Mouse (Mus musculus): ENCODE measurements at regions not wholly inside any gene's neighbourhood (a gene's known extent, or its start where the extent isn't known, plus 50 kb on each side); places are given as distances from the start of the nearest gene placed in this dataset.
A peak's percentile ranks its signal among the peaks of the same experiment; 100 is the strongest.

GRCm38 (mm10) chr19:44649206-44649605 is 86.6 kb downstream of the Hif1an start:
- no peak overlapping the region for H3K4me3 ChIP-seq (ENCODE audit: insufficient read depth, low read length)
- H3K27ac ChIP-seq (ENCODE audit: insufficient read depth, low read length), result no peak overlapping the region
- TF ChIP-seq CTCF (IDR thresholded peaks at IDR 0.05; ENCODE audit: extremely low read depth, insufficient read depth, low read length) (no peak), POLR2A (IDR thresholded peaks at IDR 0.05; ENCODE audit: extremely low read depth, insufficient read depth, low read length) (no peak)
- no peaks in the 10 kb centered on the region for H3K4me1 ChIP-seq (ENCODE audit: control insufficient read depth, insufficient read depth, low read length)

DNA sequence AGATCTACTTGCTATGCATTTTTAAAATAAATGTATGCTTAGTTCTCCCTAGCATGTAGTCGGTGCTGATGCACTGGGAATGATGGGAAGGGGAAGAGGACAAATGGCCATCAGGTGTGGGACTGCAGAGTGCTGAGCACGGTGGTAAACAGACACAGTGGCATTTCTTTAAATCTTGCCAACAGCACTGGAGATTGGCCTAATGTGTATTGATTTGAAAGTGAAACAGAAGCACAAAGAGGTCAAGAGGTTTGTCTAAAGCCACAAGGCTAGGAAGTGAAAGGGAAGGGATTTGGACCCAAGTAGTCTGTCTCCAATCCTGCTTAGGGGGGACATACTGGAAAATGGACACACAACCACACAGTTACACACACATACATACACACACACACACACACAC is 88.2 kb downstream of the Hif1an start:
- H3K4me3 ChIP-seq (ENCODE audit: insufficient read depth, low read length), result no peak overlapping the region
- TF ChIP-seq POLR2A (IDR thresholded peaks at IDR 0.05; ENCODE audit: extremely low read depth, insufficient read depth, low read length) (no peak), CTCF (IDR thresholded peaks at IDR 0.05; ENCODE audit: extremely low read depth, insufficient read depth, low read length) (no peak)
- no peak overlapping the region for H3K27ac ChIP-seq (ENCODE audit: insufficient read depth, low read length)
- no peaks in the 10 kb centered on the region for H3K4me1 ChIP-seq (ENCODE audit: control insufficient read depth, insufficient read depth, low read length)

DNA sequence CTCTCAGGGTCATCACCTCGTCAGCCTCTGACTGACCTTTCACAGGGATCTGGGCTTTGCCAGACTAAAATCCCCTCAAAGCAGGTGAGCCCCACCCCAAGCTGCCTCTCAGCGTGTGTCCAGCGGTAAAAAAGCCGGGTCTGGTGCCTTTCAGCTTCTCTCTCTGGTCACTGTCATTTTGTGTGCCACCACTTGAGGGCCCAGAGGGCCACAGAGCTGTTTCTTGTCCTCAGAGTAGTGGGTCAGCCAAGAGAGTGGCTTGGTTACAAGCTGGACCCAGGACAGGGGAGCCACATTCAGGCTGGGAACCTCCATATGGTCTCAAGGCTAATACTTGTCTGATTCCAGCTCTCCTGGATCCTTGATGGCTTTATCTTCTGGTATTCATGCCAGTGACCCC is 89.0 kb downstream of the Hif1an start:
- no peak overlapping the region for H3K27ac ChIP-seq (ENCODE audit: insufficient read depth, low read length)
- no peak for TF ChIP-seq CTCF (IDR thresholded peaks at IDR 0.05; ENCODE audit: extremely low read depth, insufficient read depth, low read length)
- TF ChIP-seq POLR2A (IDR thresholded peaks at IDR 0.05; ENCODE audit: extremely low read depth, insufficient read depth, low read length), result no peak
- no peak overlapping the region for H3K4me3 ChIP-seq (ENCODE audit: insufficient read depth, low read length)
- H3K4me1 ChIP-seq (ENCODE audit: control insufficient read depth, insufficient read depth, low read length), result no peaks in the 10 kb centered on the region

GRCm38 (mm10) chr19:44655719-44656118 is 93.1 kb downstream of the Hif1an start:
- H3K4me3 ChIP-seq (ENCODE audit: insufficient read depth, low read length), result no peak overlapping the region
- H3K27ac ChIP-seq (ENCODE audit: insufficient read depth, low read length), result no peak overlapping the region
- peak; percentile 47 for TF ChIP-seq CTCF (IDR thresholded peaks at IDR 0.05; ENCODE audit: extremely low read depth, insufficient read depth, low read length)
- no peak for TF ChIP-seq POLR2A (IDR thresholded peaks at IDR 0.05; ENCODE audit: extremely low read depth, insufficient read depth, low read length)
- H3K4me1 ChIP-seq (ENCODE audit: control insufficient read depth, insufficient read depth, low read length), result no peaks in the 10 kb centered on the region

GRCm38 (mm10) chr19:44659316-44659715 is 96.5 kb upstream of the Pax2 start:
- Histone ChIP-seq H3K4me3 (ENCODE audit: insufficient read depth, low read length) (no peak overlapping the region), H3K4me1 (ENCODE audit: control insufficient read depth, insufficient read depth, low read length) (no peaks in the 10 kb centered on the region), H3K27ac (ENCODE audit: insufficient read depth, low read length) (no peak overlapping the region)
- no peak for TF ChIP-seq POLR2A (IDR thresholded peaks at IDR 0.05; ENCODE audit: extremely low read depth, insufficient read depth, low read length)
- TF ChIP-seq CTCF (IDR thresholded peaks at IDR 0.05; ENCODE audit: extremely low read depth, insufficient read depth, low read length), result no peak

DNA sequence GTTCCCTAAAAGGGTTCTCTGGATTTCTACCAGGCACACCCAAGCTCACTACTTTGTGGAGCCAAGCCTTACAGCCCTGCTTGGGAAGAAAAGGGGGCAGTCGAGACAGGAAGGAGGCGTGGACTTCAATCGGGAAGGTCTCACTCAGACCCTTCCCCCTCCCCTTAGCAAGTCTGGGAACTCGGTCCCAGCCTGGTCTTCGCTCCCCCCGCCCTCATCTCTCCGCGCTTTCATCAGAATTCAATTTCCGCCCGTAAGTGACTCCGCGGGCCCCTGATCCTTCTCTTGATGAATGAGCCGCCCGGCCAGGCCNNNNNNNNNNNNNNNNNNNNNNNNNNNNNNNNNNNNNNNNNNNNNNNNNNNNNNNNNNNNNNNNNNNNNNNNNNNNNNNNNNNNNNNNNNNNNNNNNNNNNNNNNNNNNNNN is 86.3 kb upstream of the Pax2 start:
- no peaks in the 10 kb centered on the region for H3K4me1 ChIP-seq (ENCODE audit: control insufficient read depth, insufficient read depth, low read length)
- no peak overlapping the region for H3K27ac ChIP-seq (ENCODE audit: insufficient read depth, low read length)
- no peak overlapping the region for H3K4me3 ChIP-seq (ENCODE audit: insufficient read depth, low read length)
- no peak for TF ChIP-seq POLR2A (IDR thresholded peaks at IDR 0.05; ENCODE audit: extremely low read depth, insufficient read depth, low read length)

DNA sequence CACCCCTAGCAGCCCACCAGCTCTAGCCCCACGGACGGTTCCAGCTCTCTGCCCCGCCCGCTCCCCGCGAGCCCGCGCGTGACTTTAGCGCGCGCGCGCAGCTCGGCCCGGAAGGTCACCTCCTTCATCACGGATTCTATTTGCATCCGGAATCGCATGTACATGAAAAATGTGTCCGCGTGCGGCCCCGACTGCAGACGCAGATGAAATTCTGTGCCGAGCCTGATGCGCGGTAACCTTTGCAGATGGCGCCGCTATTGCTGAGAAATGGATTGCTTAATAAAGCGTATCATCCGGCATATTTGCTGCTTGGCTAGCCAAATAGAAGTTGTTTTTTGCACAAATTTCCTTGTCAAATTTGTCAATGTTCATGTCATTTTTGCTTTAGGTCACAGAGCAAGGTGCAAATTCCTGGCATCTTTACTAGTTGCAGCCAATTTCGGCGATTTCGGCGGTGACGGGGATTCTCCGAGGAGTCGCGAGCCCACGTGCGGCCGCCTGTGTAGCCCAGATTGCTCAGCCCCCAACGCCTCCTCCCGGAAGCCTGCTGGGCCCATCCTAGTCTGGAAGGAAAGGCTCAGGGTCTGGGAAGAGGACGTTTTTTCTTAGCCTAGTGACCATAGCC is 81.1 kb upstream of the Pax2 start:
- H3K4me3 ChIP-seq (ENCODE audit: insufficient read depth, low read length), result no peak overlapping the region
- no peak overlapping the region for H3K27ac ChIP-seq (ENCODE audit: insufficient read depth, low read length)
- TF ChIP-seq POLR2A (IDR thresholded peaks at IDR 0.05; ENCODE audit: extremely low read depth, insufficient read depth, low read length) (no peak), CTCF (IDR thresholded peaks at IDR 0.05; ENCODE audit: extremely low read depth, insufficient read depth, low read length) (no peak)
- H3K4me1 ChIP-seq (ENCODE audit: control insufficient read depth, insufficient read depth, low read length), result no peaks in the 10 kb centered on the region

GRCm38 (mm10) chr19:44676555-44677120 is 79.2 kb upstream of the Pax2 start:
- Histone ChIP-seq H3K27ac (ENCODE audit: insufficient read depth, low read length) (no peak overlapping the region), H3K4me3 (ENCODE audit: insufficient read depth, low read length) (no peak overlapping the region), H3K4me1 (ENCODE audit: control insufficient read depth, insufficient read depth, low read length) (no peaks in the 10 kb centered on the region)
- TF ChIP-seq POLR2A (IDR thresholded peaks at IDR 0.05; ENCODE audit: extremely low read depth, insufficient read depth, low read length) (no peak), CTCF (IDR thresholded peaks at IDR 0.05; ENCODE audit: extremely low read depth, insufficient read depth, low read length) (no peak)

GRCm38 (mm10) chr19:44677295-44677694 is 78.5 kb upstream of the Pax2 start:
- no peak overlapping the region for H3K4me3 ChIP-seq (ENCODE audit: insufficient read depth, low read length)
- TF ChIP-seq CTCF (IDR thresholded peaks at IDR 0.05; ENCODE audit: extremely low read depth, insufficient read depth, low read length) (no peak), POLR2A (IDR thresholded peaks at IDR 0.05; ENCODE audit: extremely low read depth, insufficient read depth, low read length) (no peak)
- no peak overlapping the region for H3K27ac ChIP-seq (ENCODE audit: insufficient read depth, low read length)
- no peaks in the 10 kb centered on the region for H3K4me1 ChIP-seq (ENCODE audit: control insufficient read depth, insufficient read depth, low read length)

DNA sequence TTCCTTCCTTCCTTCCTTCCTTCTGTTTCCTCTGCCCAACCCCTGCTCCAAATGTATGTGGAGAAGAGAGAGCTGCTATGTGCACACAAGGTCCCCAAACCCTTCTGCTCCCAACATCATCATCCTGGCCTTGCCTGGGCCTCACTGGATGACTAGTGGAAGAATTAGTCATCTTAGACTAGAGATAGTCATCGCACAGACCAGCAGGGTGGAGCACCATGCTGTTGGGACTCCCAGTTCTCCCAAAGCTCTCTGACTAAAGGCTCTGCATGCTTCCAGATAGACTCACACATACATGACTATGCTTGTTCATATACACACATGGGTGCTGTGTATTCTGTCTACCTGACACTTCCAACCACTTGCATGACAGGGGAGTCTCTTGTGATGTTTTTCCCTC is 77.2 kb upstream of the Pax2 start:
- H3K27ac ChIP-seq (ENCODE audit: insufficient read depth, low read length), result no peak overlapping the region
- H3K4me1 ChIP-seq (ENCODE audit: control insufficient read depth, insufficient read depth, low read length), result no peaks in the 10 kb centered on the region
- H3K4me3 ChIP-seq (ENCODE audit: insufficient read depth, low read length), result no peak overlapping the region
- TF ChIP-seq POLR2A (IDR thresholded peaks at IDR 0.05; ENCODE audit: extremely low read depth, insufficient read depth, low read length), result no peak
- TF ChIP-seq CTCF (IDR thresholded peaks at IDR 0.05; ENCODE audit: extremely low read depth, insufficient read depth, low read length), result no peak

All from cortical plate, adult 2 months (tissue).